Mouse (Mus musculus): Measurements from ENCODE around the gene Ier5.

GRCm38 (mm10) chr1:155060832-155061801 lies 38.3 kb downstream of the Ier5 start:
- TF ChIP-seq CTCF (conservative IDR thresholded peaks at IDR 0.05; ENCODE audit: low read length), result no peak
- no peak for TF ChIP-seq NANOG (IDR thresholded peaks at IDR 0.05; ENCODE audit: borderline replicate concordance, low read length)

Measured in E14TG2a.4 (cell line).